Mouse (Mus musculus) midbrain, embryonic 13.5 days (tissue): ENCODE measurements around the gene Rnaseh2c. TPM values are rescaled to one million over a fixed set of nuclear protein-coding genes. Genes with fewer than 3 reads are reported as not detected.

ENCODE experiments used
- ATAC-seq: fragments of 200-750 bp; cut with Nextera tagmentation; 2 replicates; pipeline ENCODE4 v1.8.0; 2017; ENCODE audit warnings: mild to moderate bottlenecking, moderate TSS enrichment, moderate library complexity
- H3K27ac ChIP-seq: fragments of 300-500 bp; sonication (generic); 2 replicates; pipeline ENCODE4 v1.5.1; 2015; ENCODE audit warnings: inconsistent platforms, mild to moderate bottlenecking, moderate library complexity
- H3K27me3 ChIP-seq: fragments of 300-500 bp; sonication (generic); 2 replicates; pipeline ENCODE4 v1.6.1; 2015; ENCODE audit warnings: mild to moderate bottlenecking, inconsistent platforms
- H3K36me3 ChIP-seq: fragments of 300-500 bp; sonication (generic); 2 replicates; pipeline ENCODE4 v1.6.1; 2015; ENCODE audit warnings: mild to moderate bottlenecking, inconsistent platforms
- H3K4me1 ChIP-seq: fragments of 300-500 bp; sonication (generic); replicated peaks from 2 replicates; pipeline ENCODE4 v1.6.1; 2015; ENCODE audit warnings: inconsistent platforms
- H3K4me2 ChIP-seq: fragments of 300-500 bp; sonication (generic); replicated peaks from 2 replicates; pipeline ENCODE4 v1.6.1; 2015; ENCODE audit warnings: moderate library complexity, mild to moderate bottlenecking, inconsistent platforms
- H3K4me3 ChIP-seq: fragments of 300-500 bp; sonication (generic); replicated peaks from 2 replicates; pipeline ENCODE4 v1.5.1; 2015; ENCODE audit warnings: mild to moderate bottlenecking, inconsistent platforms
- H3K9ac ChIP-seq: fragments of 300-500 bp; sonication (generic); replicated peaks from 2 replicates; pipeline ENCODE4 v1.6.1; 2015; ENCODE audit warnings: mild to moderate bottlenecking, inconsistent platforms
- H3K9me3 ChIP-seq: fragments of 300-500 bp; sonication (generic); 2 replicates; pipeline ENCODE4 v1.6.1; 2016; ENCODE audit warnings: mild to moderate bottlenecking, inconsistent platforms
- WGBS: fragments of 180-500 bp; shearing (Covaris S2); methylation state at CpG from one replicate; pipeline ENCODE4 v1.1.7; 2015; 5-methylcytosine and 5-hydroxymethylcytosine counted together
- polyA plus RNA-seq: library from polyadenylated mRNA; unstranded; fragments of >200 nt; fragmentation: Nextera tagmentation; extraction: Ambion mirVana; gene quantifications from 2 replicates; pipeline ENCODE4 v1.2.1, GENCODE M21; 2015

Rnaseh2c gene
- 91.3 and 98.9 TPM in 2 replicates for polyA plus RNA-seq

- peaks cover 25% of the 10 kb centered on the region for H3K4me1 ChIP-seq
- peak; percentile 94 for ATAC-seq
- H3K4me3 ChIP-seq = peak within 1 kb of the TSS; percentile 83
- under 1% methylated on average over 64 of the region's 64 CpGs for WGBS
- peak within 1 kb of the TSS; percentile 94 for H3K9ac ChIP-seq
- no peaks in the 10 kb centered on the region for H3K9me3 ChIP-seq
- H3K27ac ChIP-seq = peak within 1 kb of the TSS; percentile 79
- no peaks in the 10 kb centered on the region for H3K27me3 ChIP-seq
- H3K4me2 ChIP-seq = peak within 1 kb of the TSS; percentile 92
- peaks cover 40% of the 10 kb centered on the region for H3K36me3 ChIP-seq
These were observed at the start of gene Rnaseh2c for GRCm38 (mm10) chr19:5601752-5602541. Gene Rnaseh2c (plus strand): TSS chr19:5601873.

- WGBS = 71% methylated on average over 8 of the region's 8 CpGs
- Histone ChIP-seq H3K27me3 (peaks cover 36% of the 10 kb centered on the region), H3K9me3 (no peaks in the 10 kb centered on the region), H3K27ac (no peak overlapping the region), H3K4me1 (no peaks in the 10 kb centered on the region), H3K36me3 (no peaks in the 10 kb centered on the region), H3K4me3 (no peak overlapping the region), H3K4me2 (no peak overlapping the region), H3K9ac (no peak overlapping the region)
- ATAC-seq = no peak
These were observed 47.9 kb upstream of the Rnaseh2c start for GRCm38 (mm10) chr19:5553802-5554201.

GRCm38 (mm10) chr19:5554212-5554611 lies 47.5 kb upstream of the Rnaseh2c start:
- Histone ChIP-seq H3K27me3 (peaks cover 40% of the 10 kb centered on the region), H3K9me3 (no peaks in the 10 kb centered on the region), H3K27ac (no peak overlapping the region), H3K9ac (no peak overlapping the region), H3K4me3 (no peak overlapping the region), H3K36me3 (no peaks in the 10 kb centered on the region), H3K4me1 (no peaks in the 10 kb centered on the region), H3K4me2 (no peak overlapping the region)
- WGBS = 80% methylated on average over 14 of the region's 14 CpGs
- no peak for ATAC-seq

GRCm38 (mm10) chr19:5558169-5558568 lies 43.5 kb upstream of the Rnaseh2c start:
- H3K36me3 ChIP-seq = no peaks in the 10 kb centered on the region
- H3K27ac ChIP-seq = no peak overlapping the region
- no peak for ATAC-seq
- no peak overlapping the region for H3K9ac ChIP-seq
- H3K4me2 ChIP-seq = no peak overlapping the region
- H3K4me1 ChIP-seq = peaks cover 17% of the 10 kb centered on the region
- H3K4me3 ChIP-seq = no peak overlapping the region
- H3K9me3 ChIP-seq = no peaks in the 10 kb centered on the region
- 36% methylated on average over 7 of the region's 7 CpGs for WGBS
- peaks cover 80% of the 10 kb centered on the region for H3K27me3 ChIP-seq

DNA sequence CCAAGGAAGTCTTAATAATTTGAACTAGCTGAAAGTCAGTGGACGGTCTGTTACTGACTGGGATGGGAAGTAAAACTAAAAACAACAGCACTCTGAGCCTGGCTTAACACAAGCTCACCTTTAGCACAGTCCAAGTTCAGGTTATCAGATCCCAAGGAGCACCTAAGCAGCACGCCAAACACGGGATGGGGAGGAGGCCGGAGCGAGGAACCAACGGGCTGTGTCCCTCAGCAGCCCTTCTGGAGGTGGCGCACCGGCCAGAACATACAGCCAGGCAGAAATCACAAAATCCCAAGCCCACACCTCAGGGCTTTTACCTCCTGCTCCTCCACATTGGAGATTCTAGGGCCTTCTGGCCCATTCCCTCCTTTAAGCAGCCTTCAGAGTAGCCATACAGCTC lies 42.9 kb upstream of the Rnaseh2c start:
- Histone ChIP-seq H3K9ac (no peak overlapping the region), H3K4me3 (no peak overlapping the region), H3K27me3 (peaks cover 86% of the 10 kb centered on the region), H3K9me3 (no peaks in the 10 kb centered on the region), H3K27ac (no peak overlapping the region), H3K36me3 (no peaks in the 10 kb centered on the region), H3K4me1 (peaks cover 17% of the 10 kb centered on the region), H3K4me2 (no peak overlapping the region)
- no peak for ATAC-seq
- 58% methylated on average over 8 of the region's 8 CpGs for WGBS

- WGBS = 10% methylated on average over 8 of the region's 8 CpGs
- Histone ChIP-seq H3K9me3 (no peaks in the 10 kb centered on the region), H3K36me3 (no peaks in the 10 kb centered on the region), H3K27ac (no peak overlapping the region), H3K4me1 (peaks cover 17% of the 10 kb centered on the region), H3K9ac (no peak overlapping the region), H3K4me3 (no peak overlapping the region), H3K4me2 (no peak overlapping the region), H3K27me3 (peaks cover 90% of the 10 kb centered on the region)
- no peak for ATAC-seq
These were observed 42.4 kb upstream of the Rnaseh2c start for GRCm38 (mm10) chr19:5559229-5559628.

- H3K9me3 ChIP-seq = no peaks in the 10 kb centered on the region
- H3K4me1 ChIP-seq = peaks cover 17% of the 10 kb centered on the region
- WGBS = 1% methylated on average over 69 of the region's 69 CpGs
- no peaks in the 10 kb centered on the region for H3K36me3 ChIP-seq
- peak overlapping the region; percentile 34 for H3K4me3 ChIP-seq
- peak overlapping the region; percentile 55 for H3K4me2 ChIP-seq
- peaks cover 96% of the 10 kb centered on the region for H3K27me3 ChIP-seq
- ATAC-seq = no peak
- H3K27ac ChIP-seq = no peak overlapping the region
- peak overlapping the region; percentile 50; the same call in 1 of the 2 replicates for H3K9ac ChIP-seq
These were observed 41.8 kb upstream of the Rnaseh2c start for GRCm38 (mm10) chr19:5559631-5560456.

DNA sequence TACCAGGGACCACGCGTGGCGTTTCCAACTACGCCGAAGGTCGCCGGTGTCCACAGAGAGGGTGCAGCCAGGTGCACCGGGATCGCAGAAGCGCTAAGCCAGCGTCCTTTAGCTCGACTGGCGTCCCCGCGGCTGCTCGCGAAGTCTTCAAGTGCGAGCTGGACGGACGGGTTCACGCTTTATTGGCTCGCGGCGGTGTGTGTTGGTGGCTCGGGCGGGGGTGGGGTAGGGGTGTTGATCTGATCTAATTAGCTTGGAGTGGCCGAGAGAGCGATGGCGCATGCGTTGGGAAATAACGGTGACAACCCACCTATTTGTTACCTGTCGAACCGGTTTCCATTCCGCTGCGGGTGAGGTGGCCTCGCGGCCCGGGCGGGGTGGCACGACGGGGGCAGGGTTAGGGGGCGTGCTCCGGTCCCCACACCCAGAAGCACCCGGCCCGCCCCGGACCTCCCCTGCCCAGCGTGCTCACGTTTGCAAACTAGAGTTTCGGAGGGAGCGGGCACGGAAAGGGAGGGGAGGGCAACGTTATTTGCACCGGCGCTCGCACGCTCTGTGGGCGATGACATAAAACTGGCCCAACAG lies 41.1 kb upstream of the Rnaseh2c start, which contains the start of gene Ovol1:
TSS of gene Ovol1 (minus strand) at position 190 of the 585 bp plus-strand sequence.
- Histone ChIP-seq H3K27me3 (peaks cover 98% of the 10 kb centered on the region), H3K4me1 (peaks cover 17% of the 10 kb centered on the region), H3K36me3 (no peaks in the 10 kb centered on the region), H3K4me2 (peak within 1 kb of the TSS; percentile 55), H3K9ac (peak within 1 kb of the TSS; percentile 50; the same call in 1 of the 2 replicates), H3K9me3 (no peaks in the 10 kb centered on the region), H3K4me3 (peak within 1 kb of the TSS; percentile 34), H3K27ac (no peak within 1 kb of the TSS)
- WGBS = 1% methylated on average over 57 of the region's 57 CpGs
- no peak for ATAC-seq

GRCm38 (mm10) chr19:5561252-5561790 lies 40.4 kb upstream of the Rnaseh2c start:
- Histone ChIP-seq H3K9ac (no peak overlapping the region), H3K27ac (no peak overlapping the region), H3K36me3 (no peaks in the 10 kb centered on the region), H3K4me3 (peak overlapping the region; percentile 34), H3K9me3 (no peaks in the 10 kb centered on the region), H3K4me1 (peaks cover 17% of the 10 kb centered on the region), H3K27me3 (peaks cover 98% of the 10 kb centered on the region), H3K4me2 (peak overlapping the region; percentile 55)
- WGBS = 15% methylated on average over 10 of the region's 10 CpGs
- no peak for ATAC-seq

DNA sequence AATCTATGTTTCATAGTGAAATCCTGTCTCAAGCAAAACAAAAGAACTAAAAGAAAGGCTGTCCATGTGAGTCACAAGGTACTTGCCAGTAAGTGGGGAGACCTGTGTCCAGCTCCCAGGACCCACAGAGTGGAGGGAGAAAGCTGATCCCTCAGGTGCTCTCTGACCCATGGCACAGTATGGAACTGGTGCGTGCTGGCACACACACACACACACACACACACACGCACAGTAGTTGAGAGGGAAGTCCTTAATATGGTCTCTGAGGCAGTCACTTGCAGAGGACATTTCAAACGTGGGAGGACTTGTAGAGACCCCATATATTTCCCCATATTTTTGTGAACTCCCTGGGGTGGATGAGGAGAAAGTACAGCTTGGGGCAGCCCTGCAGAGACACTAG lies 39.8 kb upstream of the Rnaseh2c start:
- H3K9me3 ChIP-seq = no peaks in the 10 kb centered on the region
- H3K4me3 ChIP-seq = no peak overlapping the region
- 54% methylated on average over 3 of the region's 3 CpGs for WGBS
- H3K27me3 ChIP-seq = peaks cover 98% of the 10 kb centered on the region
- no peak overlapping the region for H3K9ac ChIP-seq
- no peak overlapping the region for H3K27ac ChIP-seq
- H3K4me2 ChIP-seq = no peak overlapping the region
- no peak for ATAC-seq
- no peaks in the 10 kb centered on the region for H3K36me3 ChIP-seq
- peaks cover 21% of the 10 kb centered on the region for H3K4me1 ChIP-seq

- Histone ChIP-seq H3K4me3 (no peak overlapping the region), H3K36me3 (no peaks in the 10 kb centered on the region), H3K9ac (no peak overlapping the region), H3K9me3 (no peaks in the 10 kb centered on the region), H3K4me1 (peaks cover 26% of the 10 kb centered on the region), H3K27me3 (peaks cover 89% of the 10 kb centered on the region), H3K27ac (no peak overlapping the region), H3K4me2 (no peak overlapping the region)
- ATAC-seq = no peak
- 90% methylated on average over 10 of the region's 10 CpGs for WGBS
These were observed 38.9 kb upstream of the Rnaseh2c start for GRCm38 (mm10) chr19:5562776-5563175.
